Mouse (Mus musculus) spleen, adult 2 months (tissue): ENCODE results near the gene Atg5.

Experiments used
- CTCF ChIP-seq: fragments of 200-500 bp; IDR thresholded peaks from 2 replicates; pipeline ENCODE4 v1.5.1; 2011; ENCODE audit warnings: mild to moderate bottlenecking, inconsistent platforms; ENCODE audit not compliant: insufficient read depth, insufficient read length, insufficient replicate concordance; ENCODE audit errors: extremely low read depth
- POLR2A ChIP-seq: fragments of 200-500 bp; IDR thresholded peaks from 2 replicates; pipeline ENCODE4 v1.6.1; 2011; ENCODE audit warnings: low read depth, low read length, inconsistent platforms

DNA sequence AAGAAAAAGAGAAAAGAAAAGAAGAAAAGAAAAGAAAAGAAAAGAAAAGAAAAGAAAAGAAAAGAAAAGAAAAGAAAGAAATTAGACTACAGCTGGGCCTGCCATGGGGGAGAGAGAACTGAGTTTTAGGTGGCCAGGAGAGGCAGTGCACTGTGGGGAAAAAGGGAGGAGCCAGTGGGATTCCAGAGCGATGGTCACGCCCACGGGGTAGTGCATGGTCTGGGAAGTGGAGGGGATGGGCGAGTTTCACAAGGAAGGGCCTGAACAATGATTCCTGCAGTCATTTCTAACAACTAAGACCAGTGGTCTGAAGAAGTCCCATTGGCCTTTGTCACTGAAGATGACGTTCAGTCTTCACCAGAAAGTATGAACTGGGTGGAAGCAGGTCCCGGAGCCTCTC is 102.5 kb downstream of the Atg5 start:
- no peak for TF ChIP-seq POLR2A
- no peak for TF ChIP-seq CTCF
